Mouse (Mus musculus) bone marrow, adult 2 months (tissue): ENCODE measurements around the gene Eif2s1.

ENCODE experiments used
- CTCF ChIP-seq: fragments of 200-500 bp; IDR thresholded peaks from 2 replicates; pipeline ENCODE4 v1.5.1; 2011; ENCODE audit warnings: low read length, control low read depth; ENCODE audit not compliant: control insufficient read depth, insufficient read depth
- POLR2A ChIP-seq: fragments of 200-500 bp; IDR thresholded peaks from 2 replicates; pipeline ENCODE4 v1.6.1; 2011; ENCODE audit warnings: low read depth, mild to moderate bottlenecking, control low read depth, low read length, borderline replicate concordance; ENCODE audit not compliant: control insufficient read depth

DNA sequence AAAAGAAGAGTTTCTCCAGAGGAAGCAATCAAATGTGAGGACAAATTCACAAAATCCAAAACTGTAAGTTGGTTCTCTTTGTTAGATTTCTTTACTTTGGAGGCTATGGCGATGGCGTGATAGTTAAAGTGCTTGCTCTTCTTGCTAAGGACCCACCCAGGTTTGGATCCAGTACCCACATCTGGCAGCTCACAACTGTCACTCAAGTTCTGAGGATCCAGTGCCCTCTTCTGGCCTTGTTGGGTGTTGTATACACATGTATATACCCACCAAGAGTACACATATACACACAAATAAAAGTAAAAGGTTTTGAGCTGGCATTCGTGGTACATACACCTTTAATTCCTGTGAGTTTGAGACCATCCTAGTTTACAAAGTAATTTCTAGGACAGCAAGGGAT is 13.0 kb downstream of the Eif2s1 start:
- no peak for TF ChIP-seq POLR2A
- TF ChIP-seq CTCF: no peak
